Mouse (Mus musculus): ENCODE data around the gene Syne2. TPM values are rescaled to one million over a fixed set of nuclear protein-coding genes. Genes with fewer than 3 reads are reported as not detected.
"Not testable (repeated sequence)": the region's sequence is repeated elsewhere in the genome, so short reads cannot be mapped to it uniquely, and the experiment has no call there.

Syne2 gene
- polyA plus RNA-seq, 1 experiment from 2014 or later, result 86.9 TPM

- no peak for DNase-seq (ENCODE audit: low read depth, low spot score)
- peak; percentile 80 for TF ChIP-seq CTCF (IDR thresholded peaks at IDR 0.05)
- no peak for ATAC-seq
- in situ Hi-C loops (cut with MboI; ENCODE audit: low pct_unique_long_range_greater_than_20kb), result no loop called here
- POLR2A ChIA-PET, result no interaction called here
- H3K27me3 ChIP-seq, result no peaks in the 10 kb centered on the region
- CTCF ChIA-PET, result interaction anchor here (1.0 to 2.1 kb wide), 3 partner anchors 13 to 67 kb away, joined by 3 to 9 read pairs (median 3); no protein-coding TSS in a partner anchor
Measured at GRCm38 (mm10) chr12:76130281-76130680, 312.3 kb downstream of the Syne2 start.

GRCm38 (mm10) chr12:76130891-76131290 is 313.0 kb downstream of the Syne2 start:
- ATAC-seq (no peak), DNase-seq (ENCODE audit: low read depth, low spot score) (no peak)
- in situ Hi-C loops (cut with MboI; ENCODE audit: low pct_unique_long_range_greater_than_20kb), result no loop called here
- no peaks in the 10 kb centered on the region for H3K27me3 ChIP-seq
- ChIA-PET POLR2A (no interaction called here), CTCF (interaction anchor here (1.0 to 2.1 kb wide), 2 partner anchors 14 to 66 kb away, joined by 3 to 9 read pairs; no protein-coding TSS in a partner anchor)
- TF ChIP-seq CTCF (IDR thresholded peaks at IDR 0.05), result no peak

GRCm38 (mm10) chr12:76132591-76132990 is 314.7 kb downstream of the Syne2 start:
- ATAC-seq, result no peak
- H3K27me3 ChIP-seq, result no peaks in the 10 kb centered on the region
- ChIA-PET CTCF (no interaction called here), POLR2A (no interaction called here)
- TF ChIP-seq CTCF (IDR thresholded peaks at IDR 0.05), result no peak
- DNase-seq (ENCODE audit: low read depth, low spot score), result no peak
- in situ Hi-C loops (cut with MboI; ENCODE audit: low pct_unique_long_range_greater_than_20kb), result no loop called here

- ATAC-seq; H3K27me3 ChIP-seq; DNase-seq (ENCODE audit: low read depth, low spot score); in situ Hi-C loops (cut with MboI; ENCODE audit: low pct_unique_long_range_greater_than_20kb); CTCF ChIA-PET; POLR2A ChIA-PET: not testable (repeated sequence)
Measured at GRCm38 (mm10) chr12:76133081-76133480, 315.1 kb downstream of the Syne2 start.

GRCm38 (mm10) chr12:76136701-76137100 is 318.8 kb downstream of the Syne2 start:
- DNase-seq (ENCODE audit: low read depth, low spot score) (no peak), ATAC-seq (no peak)
- in situ Hi-C loops (cut with MboI; ENCODE audit: low pct_unique_long_range_greater_than_20kb), result no loop called here
- no peak for TF ChIP-seq CTCF (IDR thresholded peaks at IDR 0.05)
- ChIA-PET CTCF (no interaction called here), POLR2A (no interaction called here)
- peaks cover 6% of the 10 kb centered on the region for H3K27me3 ChIP-seq

DNA sequence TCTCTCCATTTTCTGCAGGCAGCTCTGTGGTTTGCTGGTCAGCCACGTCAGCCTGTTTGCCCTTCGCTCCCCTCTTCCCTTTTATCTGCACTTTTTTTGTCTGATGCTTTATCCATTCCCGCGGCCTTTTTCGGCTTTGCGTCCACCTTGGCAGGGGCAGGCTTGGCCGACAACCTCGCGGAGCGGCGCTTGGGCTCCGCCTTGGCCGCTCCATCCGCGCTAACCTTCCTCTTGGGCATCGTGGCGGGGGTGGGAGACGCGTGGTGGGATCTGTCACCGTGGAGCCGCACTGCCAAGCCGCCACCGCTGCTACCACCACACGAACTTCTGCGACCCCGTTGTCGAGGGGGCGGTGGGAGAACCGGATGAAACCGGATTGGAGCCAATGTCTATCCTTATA is 334.5 kb downstream of the Syne2 start:
- H3K27me3 ChIP-seq; ATAC-seq; CTCF ChIA-PET; DNase-seq (ENCODE audit: low read depth, low spot score); POLR2A ChIA-PET; in situ Hi-C loops (cut with MboI; ENCODE audit: low pct_unique_long_range_greater_than_20kb): not testable (repeated sequence)

Other genes starting within 250 kb of the Syne2 start
- gene Ppp2r5e, start 221.9 kb upstream of the Syne2 start, polyA plus RNA-seq (2021), result 51.4 TPM
- gene Wdr89, start 148.6 kb upstream of the Syne2 start, polyA plus RNA-seq (2021), result 21.5 TPM
- 10.5 TPM for gene Sgpp1, start 82.4 kb upstream of the Syne2 start, polyA plus RNA-seq (2021)

Measured in Patski (cell line).